Mouse (Mus musculus) lung, postnatal 0 days (tissue): ENCODE results near the gene Nae1. TPM values are rescaled to one million over a fixed set of nuclear protein-coding genes. Genes with fewer than 3 reads are reported as not detected.
A peak's percentile ranks its signal among the peaks of the same experiment; 100 is the strongest.

Source experiments
- ATAC-seq: fragments of 200-750 bp; cut with Nextera tagmentation; 2 replicates; pipeline ENCODE4 v1.8.0; 2017; ENCODE audit warnings: moderate library complexity
- DNase-seq: peaks from one replicate; pipeline ENCODE4 v3.0.0-alpha.2; 2016; ENCODE audit warnings: low spot score
- H3K27ac ChIP-seq: fragments of 300-500 bp; sonication (generic); 2 replicates; pipeline ENCODE4 v1.5.1; 2014; ENCODE audit warnings: antibody characterized with exemption, mild to moderate bottlenecking, low read length, mixed read lengths
- H3K27me3 ChIP-seq: fragments of 300-500 bp; sonication (generic); replicated peaks from 2 replicates; pipeline ENCODE4 v1.6.1; 2014; ENCODE audit warnings: low read length, mixed read lengths; ENCODE audit not compliant: insufficient read depth
- H3K36me3 ChIP-seq: fragments of 300-500 bp; sonication (generic); 2 replicates; pipeline ENCODE4 v1.6.1; 2014; ENCODE audit warnings: low read length, mixed read lengths; ENCODE audit not compliant: insufficient read depth
- H3K4me1 ChIP-seq: fragments of 300-500 bp; sonication (generic); 2 replicates; pipeline ENCODE4 v1.6.1; 2014; ENCODE audit warnings: antibody characterized with exemption, low read depth, low read length, mixed read lengths; ENCODE audit not compliant: insufficient read depth
- H3K4me2 ChIP-seq: fragments of 300-500 bp; sonication (generic); replicated peaks from 2 replicates; pipeline ENCODE4 v1.6.1; 2014; ENCODE audit warnings: low read depth, mild to moderate bottlenecking, low read length, moderate library complexity, mixed read lengths
- H3K4me3 ChIP-seq: fragments of 300-500 bp; sonication (generic); 2 replicates; pipeline ENCODE4 v1.5.1; 2014; ENCODE audit warnings: low read depth, low read length
- H3K9ac ChIP-seq: fragments of 300-500 bp; sonication (generic); replicated peaks from 2 replicates; pipeline ENCODE4 v1.6.1; 2014; ENCODE audit warnings: low read depth, mild to moderate bottlenecking
- H3K9me3 ChIP-seq: fragments of 300-500 bp; sonication (generic); 2 replicates; pipeline ENCODE4 v1.6.1; 2016; ENCODE audit warnings: low read length, mixed read lengths
- CTCF ChIP-seq: IDR thresholded peaks from 2 replicates; pipeline ENCODE4 v1.5.1; 2016; ENCODE audit warnings: antibody characterized with exemption, mild to moderate bottlenecking
- EP300 ChIP-seq: IDR thresholded peaks from 2 replicates; pipeline ENCODE4 v1.6.1; 2016; ENCODE audit warnings: antibody characterized with exemption, mild to moderate bottlenecking, control low read depth
- WGBS: fragments of 180-500 bp; shearing (Covaris S2); extraction: QIAGEN DNeasy Blood & Tissue Kit; methylation state at CpG from one replicate; pipeline ENCODE4 v1.1.7; 2014; 5-methylcytosine and 5-hydroxymethylcytosine counted together
- polyA plus RNA-seq: library from polyadenylated mRNA; unstranded; fragments of >200 nt; fragmentation: Nextera tagmentation; extraction: Ambion mirVana; gene quantifications from 2 replicates; pipeline ENCODE4 v1.2.1, GENCODE M21; 2015

The Nae1 gene
- polyA plus RNA-seq, 1 experiment from 2014 or later = 57.9 TPM

DNA sequence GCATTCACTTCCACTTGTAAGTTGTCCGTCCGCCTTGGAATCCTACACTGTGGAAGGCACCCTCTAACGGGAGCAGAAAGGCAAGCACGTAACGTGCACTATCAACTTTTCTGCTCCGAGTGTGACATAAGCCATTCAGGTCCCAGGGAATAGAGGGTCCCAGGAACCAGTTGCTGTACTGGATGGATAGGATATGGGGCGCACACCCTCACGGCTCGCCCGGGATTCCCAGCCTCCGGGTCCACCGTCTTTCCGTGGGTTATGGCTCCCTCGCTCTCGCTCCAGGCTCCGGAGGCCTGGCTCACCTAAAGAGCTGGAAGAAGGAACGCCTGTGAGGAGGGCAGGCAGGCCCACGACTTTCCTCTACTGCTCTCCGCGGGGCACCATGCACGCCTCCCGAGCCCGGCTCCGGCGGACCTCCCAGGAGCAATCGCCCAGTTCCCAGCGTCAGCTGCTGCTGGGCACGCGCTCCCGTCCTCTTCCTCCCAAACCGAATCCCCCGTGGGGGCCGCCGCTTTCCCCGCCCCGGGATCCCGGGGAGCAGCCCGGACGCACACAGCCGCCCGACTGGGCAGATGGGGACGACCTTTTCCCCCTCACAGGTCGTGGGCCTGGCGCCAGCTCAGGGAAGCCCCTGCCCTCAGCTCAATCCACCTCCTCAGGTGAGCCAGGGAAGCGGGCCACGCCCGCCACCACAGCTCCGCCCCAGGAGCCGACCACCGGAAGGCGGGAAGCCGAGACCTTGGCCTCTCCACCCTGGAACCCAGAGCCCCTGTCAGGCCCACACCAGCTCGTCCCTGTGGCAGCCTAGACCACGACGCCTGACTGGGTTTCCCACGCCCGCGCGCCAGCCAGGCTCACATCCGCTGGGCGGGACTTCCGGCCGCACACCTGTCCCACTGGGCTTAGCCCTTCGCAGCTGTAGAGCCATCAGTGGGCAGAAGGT, 25.1 kb downstream of the Nae1 start, which contains the start of gene Terb1:
Gene Terb1 (minus strand): TSS at position 850 of the 946 bp plus-strand sequence.
- Histone ChIP-seq H3K4me3 (peak within 1 kb of the TSS; percentile 46), H3K27ac (no peak within 1 kb of the TSS), H3K27me3 (no peaks in the 10 kb centered on the region), H3K4me2 (peak within 1 kb of the TSS; percentile 100), H3K9me3 (no peaks in the 10 kb centered on the region), H3K9ac (peak within 1 kb of the TSS; percentile 54), H3K4me1 (no peaks in the 10 kb centered on the region; the same call in 1 of the 2 replicates), H3K36me3 (peaks cover 2% of the 10 kb centered on the region; the same call in 1 of the 2 replicates)
- DNase-seq = peak; percentile 37
- TF ChIP-seq EP300 = no peak
- TF ChIP-seq CTCF = peak; percentile 30
- ATAC-seq = peak; percentile 78
- WGBS = 3% methylated on average over 62 of the region's 64 CpGs

DNA sequence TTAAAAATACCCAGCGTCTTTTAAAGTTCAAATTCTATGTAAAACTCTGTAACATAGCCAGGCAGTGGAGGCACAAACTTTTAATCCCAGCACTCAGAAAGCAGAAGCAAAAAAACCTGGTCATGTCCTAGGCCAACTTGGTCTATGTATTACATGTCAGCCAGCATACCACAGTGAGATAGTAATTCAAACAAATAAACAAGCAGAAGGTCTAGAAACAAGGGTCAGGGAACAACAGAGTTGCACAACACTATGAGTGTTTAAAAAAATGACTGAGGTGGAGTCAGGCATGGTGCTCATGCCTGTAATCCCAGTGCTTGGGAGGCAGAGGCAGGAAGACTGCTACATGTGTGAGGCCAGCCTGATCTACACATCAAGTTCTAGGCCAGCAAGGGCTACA, 55.3 kb downstream of the Nae1 start:
- DNase-seq (no peak), ATAC-seq (no peak)
- Histone ChIP-seq H3K4me2 (no peak overlapping the region), H3K4me3 (no peak overlapping the region), H3K9ac (no peak overlapping the region), H3K9me3 (no peaks in the 10 kb centered on the region), H3K36me3 (no peaks in the 10 kb centered on the region), H3K27ac (no peak overlapping the region), H3K27me3 (no peaks in the 10 kb centered on the region), H3K4me1 (no peaks in the 10 kb centered on the region)
- no peak for TF ChIP-seq CTCF
- no peak for TF ChIP-seq EP300
- 50% methylated on average over 1 of the region's 1 CpGs for WGBS

DNA sequence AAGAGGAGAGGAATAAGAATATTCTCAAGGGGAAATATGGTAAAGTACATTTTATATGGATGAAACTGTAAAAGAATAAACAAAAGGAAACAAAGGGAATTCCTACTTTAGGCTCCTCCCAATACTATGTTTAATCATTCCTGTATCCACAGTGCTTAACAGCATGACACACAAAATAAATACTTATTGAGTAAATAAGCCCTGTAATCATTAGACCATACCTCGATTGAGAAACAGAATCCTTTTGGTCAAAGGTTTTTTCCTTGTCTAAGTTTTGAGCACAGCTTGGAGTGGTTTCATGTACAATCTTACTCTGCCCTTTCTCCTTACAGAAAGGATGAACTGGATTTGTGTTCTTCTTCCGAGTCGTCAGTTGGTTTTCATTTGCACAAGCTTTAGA, 62.0 kb downstream of the Nae1 start:
- H3K4me3 ChIP-seq = no peak overlapping the region
- H3K9me3 ChIP-seq = no peaks in the 10 kb centered on the region
- no peak for ATAC-seq
- H3K4me1 ChIP-seq = no peaks in the 10 kb centered on the region
- 54% methylated on average over 3 of the region's 3 CpGs for WGBS
- no peaks in the 10 kb centered on the region for H3K27me3 ChIP-seq
- peak; percentile 14 for DNase-seq
- H3K9ac ChIP-seq = no peak overlapping the region
- H3K27ac ChIP-seq = no peak overlapping the region
- H3K4me2 ChIP-seq = no peak overlapping the region
- no peaks in the 10 kb centered on the region for H3K36me3 ChIP-seq
- no peak for TF ChIP-seq EP300
- no peak for TF ChIP-seq CTCF

DNA sequence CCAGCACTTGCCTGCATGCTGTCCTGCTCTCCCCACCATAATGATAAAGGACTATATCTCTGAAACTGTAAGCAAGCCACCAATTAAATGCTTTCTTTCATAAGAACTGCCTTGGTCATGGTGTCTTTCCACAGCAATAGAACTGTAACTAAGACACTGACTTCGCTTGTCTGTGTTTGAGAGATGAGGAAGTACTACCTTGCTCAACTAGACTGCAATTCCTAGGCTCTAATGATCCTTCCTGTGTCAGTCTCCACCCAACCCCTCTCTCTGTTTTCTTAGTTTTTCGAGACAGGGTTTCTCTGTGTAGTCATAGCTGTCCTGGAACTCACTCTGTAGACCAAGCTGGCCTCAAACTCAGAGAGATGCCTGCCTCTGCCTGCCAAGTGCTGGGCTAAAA, 67.0 kb downstream of the Nae1 start:
- ATAC-seq = no peak
- TF ChIP-seq EP300 = no peak

More for the DNA sequence above, 67.0 kb downstream of the Nae1 start:
- Histone ChIP-seq H3K9ac (no peak overlapping the region), H3K4me2 (no peak overlapping the region), H3K27ac (no peak overlapping the region), H3K4me1 (no peaks in the 10 kb centered on the region), H3K27me3 (no peaks in the 10 kb centered on the region), H3K9me3 (no peaks in the 10 kb centered on the region), H3K36me3 (no peaks in the 10 kb centered on the region), H3K4me3 (no peak overlapping the region)
- WGBS = 60% methylated on average over 2 of the region's 2 CpGs
- no peak for DNase-seq

Other genes starting within 250 kb of the Nae1 start
- not detected in 2 replicates for gene Cmtm2a, start 241.5 kb downstream of the Nae1 start, polyA plus RNA-seq
- not detected in 2 replicates for gene Gm45711, start 224.6 kb downstream of the Nae1 start, polyA plus RNA-seq
- gene Cmtm1, start 224.5 kb downstream of the Nae1 start, polyA plus RNA-seq = not detected in 2 replicates
- gene Gm11020, start 213.1 kb downstream of the Nae1 start, polyA plus RNA-seq = not detected in 2 replicates
- not detected in 2 replicates for gene Cmtm2b, start 212.4 kb downstream of the Nae1 start, polyA plus RNA-seq
- 98.3 and 117 TPM in 2 replicates for gene Cmtm3, start 195.2 kb downstream of the Nae1 start, polyA plus RNA-seq
- 3.5 TPM in 2 replicates for gene Cmtm4, start 138.8 kb downstream of the Nae1 start, polyA plus RNA-seq
- 39.4 and 44.9 TPM in 2 replicates for gene Dync1li2, start 91.6 kb downstream of the Nae1 start, polyA plus RNA-seq
- 0.14 and 0.27 TPM in 2 replicates for gene Terb1, start 24.7 kb downstream of the Nae1 start, polyA plus RNA-seq
- gene Car7, start 52 bp upstream of the Nae1 start, polyA plus RNA-seq = 0.84 and 0.87 TPM in 2 replicates
- 5.9 and 6.0 TPM in 2 replicates for gene Pdp2, start 56.8 kb upstream of the Nae1 start, polyA plus RNA-seq
- 13.8 and 17.2 TPM in 2 replicates for gene Cdh16, start 89.8 kb upstream of the Nae1 start, polyA plus RNA-seq
- 19.9 and 22.6 TPM in 2 replicates for gene Rrad, start 96.7 kb upstream of the Nae1 start, polyA plus RNA-seq
- 70.2 and 72.9 TPM in 2 replicates for gene Ciao2b, start 107.3 kb upstream of the Nae1 start, polyA plus RNA-seq
- 0.06 TPM in 1 of 2 replicates, not detected in the other for gene Ces2a, start 199.4 kb upstream of the Nae1 start, polyA plus RNA-seq